Mouse (Mus musculus) cerebellum, adult 8-10 months (tissue): ENCODE results near the gene Tenm4.

Experiments
- DNase-seq: peaks from one replicate; pipeline ENCODE4 v3.0.0; 2022

The Tenm4 gene

DNA sequence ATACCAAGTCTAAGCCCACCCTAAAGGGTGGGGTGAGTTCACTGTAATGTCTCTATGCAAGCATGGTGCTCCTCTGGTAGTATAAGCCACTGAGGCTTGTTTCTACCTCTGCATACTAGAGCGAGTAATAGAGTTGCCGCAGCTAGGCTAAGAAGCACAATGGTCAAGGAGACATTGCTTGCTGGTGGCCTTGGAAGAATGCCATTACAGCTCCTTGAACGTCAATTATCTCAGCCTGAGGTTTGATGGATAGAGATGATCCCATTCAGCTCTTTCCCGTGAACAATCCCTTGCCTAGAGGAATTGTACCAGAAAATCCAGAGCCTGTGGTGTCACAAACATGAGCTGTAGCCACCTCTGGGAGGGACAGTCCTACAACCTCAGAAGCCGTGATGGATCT lies 537.5 kb downstream of the Tenm4 start:
- no peak for DNase-seq

DNA sequence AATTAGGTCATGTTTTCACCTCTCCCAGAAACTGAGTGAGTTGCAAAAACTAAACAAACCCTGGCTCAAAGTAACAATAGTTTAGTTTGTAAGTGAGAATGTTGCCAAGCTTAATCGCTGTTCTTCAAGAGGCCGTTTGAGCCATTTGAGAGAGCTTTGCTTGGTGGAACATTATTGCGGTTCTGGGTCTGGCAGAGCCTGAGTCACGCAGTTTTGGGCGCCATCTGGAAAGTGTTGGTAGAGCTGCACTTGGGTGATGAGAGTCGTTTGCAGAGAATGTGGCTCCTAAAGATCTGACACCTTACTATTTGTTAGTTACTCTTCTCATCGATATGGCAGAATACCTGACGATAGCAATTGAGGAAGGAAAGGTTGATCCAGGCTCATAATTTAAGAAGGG lies 537.9 kb downstream of the Tenm4 start:
- DNase-seq: no peak

DNA sequence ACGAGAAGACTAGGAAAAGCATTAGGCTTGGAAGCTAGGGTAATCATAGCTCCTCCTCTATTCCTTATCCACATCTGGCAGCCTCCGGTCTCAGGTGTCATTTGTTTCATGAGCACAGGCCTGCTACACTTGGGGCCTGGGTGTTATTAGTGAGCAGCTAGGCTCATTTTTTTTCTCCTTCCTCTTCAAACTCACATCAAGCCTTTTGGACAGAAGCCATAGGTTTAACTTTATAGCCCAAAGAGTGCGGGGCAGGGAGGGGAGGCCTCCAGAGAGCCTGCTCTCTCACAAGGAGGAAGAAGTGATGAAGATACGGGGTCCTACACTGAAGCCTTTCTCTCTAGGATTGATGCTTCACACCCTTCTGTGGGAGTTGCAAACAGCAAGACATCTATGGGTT lies 538.8 kb downstream of the Tenm4 start:
- no peak for DNase-seq

DNA sequence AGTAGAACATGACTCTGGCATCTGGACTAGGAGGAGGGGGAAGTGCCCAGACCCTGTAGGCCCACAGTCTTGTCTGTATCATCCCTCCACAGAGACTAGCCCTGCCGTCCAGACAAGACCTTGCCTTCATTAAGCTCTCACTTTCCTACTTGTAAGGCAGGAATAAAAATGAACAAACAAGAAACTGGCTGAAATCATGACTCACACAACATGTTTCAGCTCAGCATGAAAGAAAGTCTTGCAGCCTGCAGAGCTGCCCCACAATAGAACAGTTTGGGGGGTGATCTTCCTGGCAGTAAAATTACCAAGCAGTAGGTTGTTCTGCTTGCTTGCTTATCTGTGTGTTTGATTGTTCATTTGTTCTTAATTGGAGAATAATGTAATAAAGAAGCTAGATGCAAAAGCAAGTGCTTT lies 539.6 kb downstream of the Tenm4 start:
- peak; percentile 7 for DNase-seq

DNA sequence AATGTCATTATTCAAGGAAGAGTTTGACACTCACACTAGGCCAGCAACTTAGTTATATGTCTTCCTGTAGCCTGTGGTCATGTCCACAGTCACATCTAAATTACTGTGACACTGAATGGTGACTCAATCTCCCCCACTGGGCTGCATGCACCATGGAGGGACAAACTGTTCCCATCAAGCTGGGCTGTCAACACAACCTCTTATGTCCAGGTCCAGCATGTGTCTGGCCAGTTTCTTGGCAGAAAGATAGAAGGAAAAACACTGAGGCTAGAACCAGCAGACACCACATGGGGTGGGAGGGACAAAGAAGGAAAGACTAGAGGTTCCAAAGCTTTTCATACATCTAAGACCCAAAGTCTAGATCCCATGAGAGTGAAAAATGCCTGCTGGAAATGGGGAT lies 541.8 kb downstream of the Tenm4 start:
- DNase-seq: peak; percentile 4

DNA sequence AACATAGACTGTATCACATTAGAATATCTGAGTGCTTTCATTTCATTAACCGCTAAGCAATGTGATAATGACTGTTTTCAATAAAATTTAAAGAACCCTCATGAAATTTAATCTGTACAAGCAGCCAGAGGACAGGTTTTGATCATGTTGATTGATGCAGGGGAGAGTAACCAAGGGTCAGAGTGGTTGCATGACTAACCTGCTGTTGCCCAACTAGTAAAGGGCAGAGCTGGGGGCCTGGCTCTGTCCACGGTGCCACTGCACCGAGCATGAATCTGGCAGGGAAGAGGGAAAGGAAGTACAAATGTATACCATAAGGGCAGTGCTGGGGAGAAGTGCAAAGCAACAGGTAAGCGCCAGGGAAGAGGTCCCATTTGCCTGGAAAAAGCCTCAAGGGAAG lies 545.9 kb downstream of the Tenm4 start:
- DNase-seq: no peak

DNA sequence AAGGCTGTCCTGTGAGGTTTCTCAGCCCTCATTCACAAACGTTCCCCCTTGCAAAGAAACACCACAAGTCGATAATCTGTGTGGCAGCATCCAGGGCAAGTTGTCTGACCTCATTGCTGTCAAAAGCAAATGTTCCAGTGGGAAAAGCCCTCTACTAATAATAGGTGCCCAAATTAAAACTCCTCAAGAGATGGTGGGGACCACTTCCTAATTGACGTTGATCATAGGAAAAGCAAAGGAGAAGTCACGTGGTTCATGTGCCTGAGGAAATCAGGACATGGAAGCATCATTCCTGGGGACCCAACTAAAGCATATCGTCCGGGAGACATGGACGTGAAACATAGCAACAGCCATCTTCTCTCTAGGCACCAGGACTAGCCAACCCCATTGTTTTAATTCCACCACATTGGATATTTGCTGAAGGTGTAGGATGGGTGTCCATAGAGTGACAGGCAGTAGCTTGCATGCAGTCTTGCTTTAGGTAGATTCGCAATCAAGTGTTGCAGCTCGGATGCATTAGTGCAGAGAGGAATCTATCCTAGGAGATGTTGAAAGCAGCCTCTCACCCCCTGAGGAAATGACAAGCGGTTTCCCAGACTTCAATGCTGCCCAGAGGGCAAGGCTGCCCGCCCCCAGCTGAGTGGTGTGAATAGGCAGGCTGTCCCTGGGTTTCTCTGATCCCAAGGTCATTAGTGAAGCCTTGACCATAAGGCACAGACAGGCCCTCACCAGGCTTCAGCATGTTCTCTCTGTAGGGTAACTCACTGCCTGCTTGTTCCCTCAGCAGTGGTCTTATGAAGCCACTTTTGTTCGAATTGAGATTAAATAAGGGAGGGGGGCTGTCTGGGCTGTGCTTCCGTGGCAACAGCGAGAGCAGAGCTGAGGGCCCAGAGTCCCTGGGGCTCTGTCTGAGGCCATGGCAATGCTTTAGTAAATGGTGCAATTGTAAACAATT lies 547.4 kb downstream of the Tenm4 start:
- DNase-seq: no peak

DNA sequence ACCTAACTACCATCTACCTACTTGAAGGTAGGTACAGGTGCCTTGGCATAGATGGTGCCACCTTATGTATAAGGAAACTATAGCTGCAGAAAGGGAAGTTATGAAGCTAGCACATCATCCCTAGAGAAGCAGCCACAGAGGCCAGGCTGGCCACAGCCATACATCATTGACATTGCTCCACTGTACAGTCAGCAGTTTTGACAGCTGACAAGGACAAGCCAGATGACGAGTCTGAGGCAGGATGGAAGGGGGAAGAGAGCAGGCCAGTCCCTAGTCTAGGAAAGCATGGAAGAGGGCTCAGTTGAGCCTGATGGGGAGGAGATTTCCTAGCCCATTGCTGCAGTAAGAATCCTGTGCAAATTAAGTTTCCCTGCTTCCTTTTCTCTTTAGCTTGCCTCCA lies 548.9 kb downstream of the Tenm4 start:
- no peak for DNase-seq

DNA sequence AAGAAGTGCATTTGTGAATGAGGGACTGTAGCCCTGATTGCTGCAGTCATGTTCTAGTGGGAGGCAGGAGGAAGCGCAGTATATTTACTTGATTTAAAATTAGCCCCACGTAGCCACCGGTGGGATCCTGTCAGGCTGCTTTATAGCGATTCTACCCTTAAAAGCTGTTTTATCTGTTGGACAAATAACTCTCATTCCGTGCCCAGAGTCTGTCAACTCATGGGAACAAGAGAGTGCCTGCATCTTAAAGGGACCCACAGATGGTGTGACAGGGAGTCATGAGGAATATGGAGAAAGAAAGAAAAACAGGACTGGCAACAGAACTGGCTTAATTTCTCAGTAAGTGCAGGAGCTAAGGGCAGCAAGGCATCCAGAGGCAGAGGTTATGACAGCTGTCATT lies 549.4 kb downstream of the Tenm4 start:
- no peak for DNase-seq

DNA sequence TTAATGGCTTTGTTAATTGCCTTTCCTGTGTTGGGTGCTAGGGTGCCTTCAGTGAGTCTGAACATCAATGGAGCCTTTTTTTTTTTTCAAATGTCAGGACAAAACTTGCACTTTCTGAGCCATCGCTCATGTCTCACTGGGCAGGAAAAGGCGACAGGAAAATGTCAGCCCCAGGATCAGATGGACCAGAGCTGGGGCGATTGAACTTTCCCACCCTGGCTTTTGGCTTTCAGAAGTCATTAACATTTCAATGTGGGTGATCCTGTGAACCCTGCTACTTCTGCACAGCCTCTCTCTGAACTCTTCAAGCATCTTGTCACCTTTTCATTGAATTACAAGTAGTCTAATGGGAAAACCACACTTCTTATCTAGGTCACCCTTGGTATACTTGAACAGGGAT lies 551.8 kb downstream of the Tenm4 start:
- DNase-seq: no peak

DNA sequence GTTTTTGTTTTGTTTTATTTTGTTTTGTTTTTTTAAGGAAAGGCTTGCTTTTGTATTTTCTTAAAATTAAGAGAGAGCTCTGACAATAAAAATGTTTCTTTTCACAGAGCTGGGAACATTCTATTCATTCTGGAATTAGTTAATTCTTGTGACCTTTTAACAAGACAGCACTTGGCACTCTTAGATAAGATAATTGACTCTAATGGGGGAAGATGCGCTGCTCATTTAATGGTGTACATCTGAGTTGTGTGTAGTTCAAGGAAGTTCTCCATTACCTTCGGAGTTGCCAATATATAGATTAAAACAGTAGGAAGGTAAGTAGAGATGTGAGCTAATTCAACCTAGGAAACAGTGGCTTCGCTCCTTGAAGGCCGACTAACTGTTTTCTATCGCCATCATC lies 554.6 kb downstream of the Tenm4 start:
- no peak for DNase-seq

DNA sequence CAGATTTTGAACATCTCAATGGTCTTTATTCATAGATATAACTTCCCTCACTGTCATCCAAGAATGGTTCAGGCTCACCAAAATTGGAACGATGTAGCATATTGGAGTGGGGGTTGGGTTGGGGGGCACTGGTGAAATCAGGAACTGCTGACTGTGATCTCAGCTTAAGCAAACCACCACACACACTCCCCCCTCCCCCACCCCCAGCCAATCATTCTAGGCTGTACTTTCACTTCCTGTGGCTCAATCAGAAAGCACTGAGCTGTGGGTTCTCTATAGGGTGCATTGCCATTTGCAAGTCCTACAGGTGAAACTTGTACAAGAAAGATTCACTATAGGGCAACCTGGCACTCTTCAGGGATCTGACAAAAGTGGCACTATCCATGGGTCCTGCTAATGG lies 559.3 kb downstream of the Tenm4 start:
- DNase-seq: no peak

DNA sequence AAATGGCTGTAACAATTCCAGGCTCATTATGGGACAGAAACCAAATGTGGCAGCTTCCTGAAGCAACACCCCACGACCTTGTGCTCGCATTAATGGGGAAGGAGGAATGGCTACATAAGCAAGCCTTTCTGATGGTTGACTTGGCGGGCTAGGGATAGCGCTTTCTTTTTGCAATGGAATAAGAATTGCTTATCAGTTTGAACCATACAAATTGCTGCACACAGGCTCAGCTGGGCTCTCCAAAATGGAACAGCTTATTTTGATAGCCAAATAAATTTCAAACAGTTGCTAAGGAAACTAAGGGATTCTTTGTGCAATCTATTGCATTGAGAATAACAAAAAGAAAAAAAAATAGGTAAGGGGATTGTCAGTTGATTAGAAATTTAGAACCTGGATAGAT lies 560.9 kb downstream of the Tenm4 start:
- no peak for DNase-seq

DNA sequence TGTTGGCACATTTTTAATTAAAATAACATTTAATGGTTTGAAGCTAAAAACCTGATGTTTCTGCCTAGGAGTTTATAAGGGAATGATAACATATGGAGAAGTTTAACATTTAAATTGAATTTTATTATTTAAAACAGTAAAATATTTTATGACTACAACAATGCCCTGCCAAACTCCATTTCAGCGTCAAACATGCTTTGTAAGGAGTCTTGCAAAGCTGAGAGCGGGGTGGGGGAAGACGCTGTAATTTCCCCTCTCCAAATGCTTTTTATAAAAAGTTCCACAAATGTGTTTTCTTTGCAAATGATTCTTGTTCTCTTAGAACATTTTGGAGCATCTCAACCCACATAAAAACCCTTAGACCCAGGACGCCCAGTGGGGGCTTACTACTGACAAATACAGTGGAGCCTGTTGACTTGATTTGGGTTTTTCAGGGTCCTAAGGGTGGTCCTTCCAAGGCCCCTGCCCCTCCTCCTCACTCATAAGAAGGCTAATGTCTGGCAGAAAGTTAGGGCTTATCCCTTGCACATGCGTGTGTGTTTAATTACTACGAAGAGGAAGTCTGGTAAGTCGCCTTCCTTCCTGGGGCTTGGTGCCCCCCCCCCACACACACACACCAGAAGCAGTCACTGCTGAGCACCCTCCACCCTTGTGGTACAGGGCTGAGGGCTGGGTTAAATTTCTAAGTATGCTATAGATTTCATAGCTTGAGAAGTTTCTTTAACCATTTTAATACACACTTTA lies 563.4 kb downstream of the Tenm4 start:
- DNase-seq: no peak

DNA sequence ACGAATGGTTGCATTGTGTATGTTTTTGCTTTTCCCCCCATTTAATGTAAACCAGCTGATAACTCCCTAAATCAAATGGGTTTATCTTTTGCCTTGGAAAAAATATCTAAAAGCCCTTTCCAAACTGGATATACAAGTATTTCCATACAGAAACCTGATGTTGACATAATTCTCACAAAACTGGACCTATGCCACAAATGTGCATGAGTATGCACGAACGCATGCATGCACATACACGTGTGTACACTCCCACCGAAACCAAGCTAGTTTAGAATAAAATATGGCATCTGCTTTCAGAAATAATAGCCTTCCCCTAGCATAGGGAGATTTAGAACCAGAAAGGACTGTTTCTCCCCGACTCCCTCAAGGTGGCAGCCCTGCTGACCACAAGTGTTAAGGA lies 569.6 kb downstream of the Tenm4 start:
- no peak for DNase-seq

DNA sequence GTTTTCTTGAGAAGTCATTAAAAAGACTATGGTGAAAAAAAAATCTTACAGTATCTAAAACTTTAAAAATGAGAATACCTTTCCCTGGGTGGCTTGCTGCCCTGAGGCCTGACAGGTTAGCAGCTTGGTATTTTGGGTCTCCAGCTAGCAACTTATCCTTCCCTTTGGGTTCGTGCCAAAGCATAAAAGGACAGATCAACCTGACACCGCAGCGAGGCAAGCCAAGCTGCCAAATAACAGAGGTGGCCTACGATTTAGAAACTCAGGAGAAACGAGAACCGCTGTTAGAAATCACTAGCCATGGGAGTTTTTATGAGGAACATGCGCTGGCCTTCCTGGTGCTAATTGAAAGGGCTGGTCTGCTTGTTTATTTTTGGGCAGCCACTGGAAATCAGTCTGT lies 571.2 kb downstream of the Tenm4 start:
- no peak for DNase-seq

DNA sequence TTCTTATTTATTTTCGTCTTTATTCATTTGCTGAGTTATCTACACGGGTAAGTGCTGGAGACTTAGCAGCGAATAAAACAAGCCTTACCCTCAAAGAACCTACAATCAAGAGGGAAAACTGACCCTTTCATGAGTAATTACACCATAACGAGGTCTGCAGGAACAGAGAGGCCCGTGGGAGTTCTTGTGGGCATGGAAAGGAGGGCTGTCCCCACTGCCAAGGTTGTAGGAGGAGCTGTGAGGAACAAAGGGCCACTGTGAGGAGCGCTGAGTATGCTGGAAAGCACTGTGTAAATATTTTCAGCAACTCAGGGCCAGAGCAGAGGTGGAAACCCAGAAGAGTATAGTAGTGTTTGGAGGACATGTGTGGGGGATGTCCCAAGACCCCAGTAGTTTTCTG lies 574.9 kb downstream of the Tenm4 start:
- DNase-seq: no peak

DNA sequence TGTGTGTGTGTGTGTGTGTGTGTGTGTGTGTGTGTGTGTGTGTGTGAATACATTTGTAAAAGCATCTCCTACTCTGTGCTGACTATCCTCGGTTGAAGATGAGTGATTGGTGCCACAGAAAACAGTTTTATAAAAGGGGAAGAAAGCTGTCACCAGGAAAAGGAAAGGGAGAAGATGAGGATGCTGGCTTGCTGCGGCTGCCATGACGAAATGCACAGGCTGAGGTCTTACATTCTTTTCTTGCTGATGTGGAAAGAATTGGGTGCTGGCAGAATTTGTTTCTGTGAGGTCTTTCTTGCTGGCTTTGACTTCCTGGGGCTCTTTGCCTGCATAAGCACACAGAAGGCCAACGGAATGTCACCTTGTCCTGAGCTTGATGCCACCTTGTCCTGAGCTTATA lies 575.7 kb downstream of the Tenm4 start:
- no peak for DNase-seq

DNA sequence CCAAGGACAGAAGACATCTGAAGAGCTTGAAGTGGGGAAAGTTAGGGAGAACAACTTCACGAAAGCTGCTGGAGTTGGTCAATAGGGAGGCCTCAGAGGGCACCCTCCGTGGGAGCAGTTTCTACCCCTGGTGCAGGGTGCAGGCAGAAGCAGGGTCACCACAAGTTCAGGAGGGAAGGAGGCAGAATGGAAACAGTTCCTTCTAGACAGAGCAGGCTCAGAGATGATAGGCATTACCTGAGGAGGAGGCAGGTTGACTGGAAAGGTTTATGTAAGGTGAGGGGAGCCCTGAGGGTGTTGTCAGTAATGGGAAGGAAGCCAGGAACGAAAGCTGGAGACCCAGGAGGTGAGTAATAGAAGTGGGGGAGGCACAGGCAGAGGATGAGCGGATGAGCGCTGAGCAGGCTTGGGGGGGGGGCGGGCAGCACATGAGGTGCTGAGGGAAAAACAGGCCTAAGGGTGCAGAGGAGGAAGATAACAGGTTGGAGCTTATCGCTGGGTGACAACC lies 577.5 kb downstream of the Tenm4 start:
- DNase-seq: no peak

DNA sequence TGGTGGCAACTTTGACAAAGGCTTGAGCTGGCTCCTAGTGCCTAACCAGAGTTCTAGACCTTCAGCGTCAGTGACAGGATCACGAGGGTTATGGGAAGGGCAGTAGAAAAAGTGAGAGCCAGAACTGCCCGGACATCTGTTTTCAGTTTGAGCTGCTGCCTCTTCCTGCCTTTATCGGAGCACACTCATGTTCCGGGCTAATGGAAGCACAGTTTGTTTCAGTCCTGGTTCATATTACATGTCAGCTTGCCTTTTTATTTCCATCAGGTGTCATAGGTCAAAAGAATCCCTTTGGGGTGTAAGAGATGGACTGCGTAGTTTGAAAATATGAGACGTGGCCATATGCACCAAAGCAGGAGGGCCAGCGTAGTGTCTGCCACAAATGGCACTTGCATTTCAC lies 578.7 kb downstream of the Tenm4 start:
- no peak for DNase-seq

DNA sequence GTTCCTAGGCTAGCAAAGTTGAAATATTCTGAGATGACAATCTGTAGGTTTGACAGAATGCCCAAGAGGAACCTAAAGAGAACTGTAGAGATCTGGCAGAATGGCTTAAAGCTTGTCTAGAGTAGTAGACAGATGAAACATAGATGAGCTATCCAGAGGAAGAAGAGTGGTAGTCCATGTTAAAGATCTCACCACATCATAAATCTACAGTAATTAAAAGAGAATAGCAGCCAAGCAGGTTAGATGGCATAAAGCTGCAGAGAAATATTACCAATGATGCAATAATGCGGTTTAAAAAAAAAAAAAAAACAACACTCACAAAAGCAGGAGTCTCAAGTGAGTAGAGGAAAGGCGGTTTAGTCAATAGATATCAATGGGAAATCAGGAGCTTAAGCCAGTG lies 580.2 kb downstream of the Tenm4 start:
- DNase-seq: no peak

DNA sequence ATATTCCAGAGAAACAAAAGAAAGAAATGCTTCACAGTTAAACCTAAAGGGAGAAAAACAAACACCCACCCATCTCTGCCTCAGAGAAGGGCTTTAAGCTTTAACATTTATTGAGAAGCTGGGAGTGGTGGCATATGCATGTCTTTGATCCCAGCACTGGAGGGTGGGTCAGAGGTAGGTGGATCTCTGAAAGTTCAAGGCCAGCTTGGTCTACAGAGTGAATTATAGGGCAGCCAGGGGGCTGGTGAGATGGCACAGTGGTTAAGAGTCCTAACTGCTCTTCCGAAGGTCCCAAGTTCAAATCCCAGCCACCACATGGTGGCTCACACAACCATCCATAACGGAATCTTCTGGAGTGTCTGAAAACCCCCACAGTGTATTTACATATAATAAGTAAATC lies 581.7 kb downstream of the Tenm4 start:
- no peak for DNase-seq

DNA sequence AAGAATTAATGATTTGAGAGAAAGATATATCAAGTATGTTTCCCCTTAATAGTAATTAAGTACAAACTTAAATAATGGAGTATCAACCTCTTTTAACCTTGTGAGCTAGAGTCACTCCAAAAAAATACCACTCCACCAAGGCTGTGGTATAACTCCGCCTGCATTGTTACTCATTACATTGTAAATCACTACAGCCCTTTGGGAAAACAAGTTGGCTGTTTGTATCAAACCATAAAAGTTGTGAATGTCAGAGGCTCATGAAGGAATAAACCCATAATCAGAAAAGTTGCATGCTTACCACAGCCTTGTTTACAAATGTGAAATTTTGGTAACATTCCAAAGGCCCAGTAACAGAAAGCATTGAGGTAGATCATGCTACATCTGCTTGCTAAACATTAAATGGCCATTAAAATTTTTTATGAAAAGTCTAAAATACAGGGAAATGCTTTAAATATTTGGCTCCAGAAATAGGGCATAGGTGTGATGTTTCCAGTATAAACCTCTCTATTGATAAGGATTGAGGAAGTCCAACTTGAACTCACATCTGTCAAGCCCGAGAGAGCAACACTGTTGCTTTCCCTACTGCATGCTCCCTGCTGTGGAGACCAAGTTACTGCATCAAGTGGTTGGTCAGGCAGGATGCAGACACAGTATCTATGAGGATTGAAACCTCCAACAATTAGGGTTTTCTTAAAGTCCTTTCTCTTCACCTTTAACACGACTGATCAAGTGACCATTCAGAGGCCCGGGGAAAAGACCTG lies 582.5 kb downstream of the Tenm4 start:
- DNase-seq: no peak
